29 mouse cellular contexts compared by ENCODE assay signal in the genomic region with DNA sequence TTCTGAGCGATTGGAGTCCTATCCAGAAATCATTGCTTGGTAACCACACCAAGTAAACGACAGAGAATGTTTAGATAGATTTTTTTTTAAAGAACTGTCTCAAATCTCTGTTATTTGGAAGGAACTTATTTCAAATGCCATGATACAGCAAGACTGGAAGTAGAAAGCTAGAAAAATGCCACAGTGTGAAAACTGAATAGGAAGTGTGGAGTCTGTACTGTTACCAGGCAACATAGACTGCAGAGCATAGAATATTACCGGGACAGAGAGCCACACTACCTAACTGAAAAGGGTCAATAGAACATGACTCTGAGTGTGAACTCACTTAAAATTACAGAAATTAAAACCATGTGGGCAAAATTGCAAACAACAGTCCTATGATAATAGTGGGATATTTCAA. TPM values are rescaled to one million over a fixed set of nuclear protein-coding genes. Genes with fewer than 3 reads are reported as not detected.
DNase-seq lines count a peak whose midpoint lies in the region; ATAC-seq and TF ChIP-seq lines count a peak whose summit lies in the region.
"Had no signal": no experiment of that assay in that cellular context is flagged by ENCODE, and none has a peak within 500 bp of the region (broad histone marks: within the 10 kb centered on the region; RNA-seq: fewer than 3 reads in every experiment).

No protein-coding gene starts in this region.

- no peak overlapping the region for H3K4me2 ChIP-seq in forebrain, postnatal 0 days (ENCODE audit: low read depth)
- H3K4me2 ChIP-seq in forebrain, embryonic 11.5 days (ENCODE audit: low read depth, low read length, severe bottlenecking), result no peak overlapping the region
- no peak overlapping the region for H3K4me2 ChIP-seq in midbrain, embryonic 16.5 days (ENCODE audit: low read length)
- no peak overlapping the region for H3K4me2 ChIP-seq in midbrain, postnatal 0 days (ENCODE audit: low read depth, low read length, poor library complexity, severe bottlenecking)
- H3K4me2 ChIP-seq: embryonic facial prominence, embryonic 13.5 days; embryonic facial prominence, embryonic 15.5 days had no signal

- H3K27ac ChIP-seq in forebrain, postnatal 0 days (ENCODE audit: low read depth, low read length), result no peak overlapping the region
- no peak overlapping the region for H3K27ac ChIP-seq in forebrain, embryonic 11.5 days (ENCODE audit: low read depth, low read length)
- no peak overlapping the region for H3K27ac ChIP-seq in midbrain, embryonic 16.5 days (ENCODE audit: low read length)
- H3K27ac ChIP-seq in midbrain, postnatal 0 days (ENCODE audit: low read depth, low read length), result no peak overlapping the region
- H3K27ac ChIP-seq: embryonic facial prominence, embryonic 13.5 days; embryonic facial prominence, embryonic 15.5 days; forebrain, embryonic 10.5 days had no signal

- peak; percentile 37 for DNase-seq in forebrain, postnatal 0 days
- DNase-seq in forebrain, embryonic 11.5 days (ENCODE audit: low spot score), result no peak
- peak; percentile 1 for DNase-seq in heart, adult 11 months
- DNase-seq in heart, adult 8-10 months (ENCODE audit: low spot score), result no peak
- DNase-seq in midbrain, postnatal 0 days (ENCODE audit: low spot score), result no peak
- no peak for DNase-seq in ovary, postnatal 10 days (ENCODE audit: low spot score)
- DNase-seq: adrenal gland, adult 8-10 months; adrenal gland, postnatal 14 days; adrenal gland, postnatal 36 days; B cell, adult 2 months; cerebellum, adult 11 months; cerebellum, adult 18-20 months; cerebellum, adult 8-10 months; cerebellum, adult 9-11 months; cerebellum, postnatal 14 days; cerebellum, postnatal 36 days; embryo, embryonic 11 days had no signal

- H3K9ac ChIP-seq in forebrain, postnatal 0 days, result no peak overlapping the region
- no peak overlapping the region for H3K9ac ChIP-seq in forebrain, embryonic 11.5 days (ENCODE audit: low read length)
- no peak overlapping the region for H3K9ac ChIP-seq in midbrain, embryonic 16.5 days (ENCODE audit: low read depth, low read length)
- no peak overlapping the region for H3K9ac ChIP-seq in midbrain, postnatal 0 days (replicated peaks; ENCODE audit: low read length, poor library complexity, severe bottlenecking)
- H3K9ac ChIP-seq: embryonic facial prominence, embryonic 13.5 days; embryonic facial prominence, embryonic 15.5 days had no signal

- H3K4me3 ChIP-seq in forebrain, postnatal 0 days (ENCODE audit: low read depth, low read length), result no peak overlapping the region
- no peak overlapping the region for H3K4me3 ChIP-seq in forebrain, embryonic 11.5 days (ENCODE audit: low read depth, low read length)
- H3K4me3 ChIP-seq in midbrain, embryonic 16.5 days (ENCODE audit: low read depth, low read length), result no peak overlapping the region
- no peak overlapping the region for H3K4me3 ChIP-seq in midbrain, postnatal 0 days (ENCODE audit: low read depth, low read length)
- H3K4me3 ChIP-seq: embryonic facial prominence, embryonic 13.5 days; embryonic facial prominence, embryonic 15.5 days; erythroblast, embryonic 14.5 days; forebrain, embryonic 10.5 days had no signal

- peak; percentile 79 for ATAC-seq in forebrain, postnatal 0 days
- no peak for ATAC-seq in forebrain, embryonic 11.5 days (replicated peaks; ENCODE audit: low FRiP score)
- ATAC-seq in midbrain, embryonic 16.5 days, result peak; percentile 64; the same call in 1 of the 2 replicates
- ATAC-seq in midbrain, postnatal 0 days (ENCODE audit: low FRiP score), result no peak
- ATAC-seq: activated CD4-positive, CD25-positive, alpha-beta regulatory T cell, adult 4 months; CD4-positive, CD25-positive, alpha-beta regulatory T cell, adult 4 months; forebrain, embryonic 14.5 days; forebrain, embryonic 16.5 days; Patski had no signal

- H3K4me1 ChIP-seq in forebrain, postnatal 0 days (ENCODE audit: insufficient read depth), result no peaks in the 10 kb centered on the region
- H3K4me1 ChIP-seq in forebrain, embryonic 11.5 days (replicated peaks; ENCODE audit: control insufficient read depth, insufficient read depth, low read length), result no peaks in the 10 kb centered on the region
- no peaks in the 10 kb centered on the region; the same call in 1 of the 2 replicates for H3K4me1 ChIP-seq in midbrain, embryonic 16.5 days (ENCODE audit: control insufficient read depth, insufficient read depth, low read length)
- no peaks in the 10 kb centered on the region for H3K4me1 ChIP-seq in midbrain, postnatal 0 days (ENCODE audit: insufficient read depth, low read length)
- H3K4me1 ChIP-seq: embryonic facial prominence, embryonic 13.5 days; embryonic facial prominence, embryonic 15.5 days; forebrain, embryonic 10.5 days had no signal

- H3K9me3 ChIP-seq in forebrain, postnatal 0 days (ENCODE audit: low read length), result no peaks in the 10 kb centered on the region
- no peaks in the 10 kb centered on the region for H3K9me3 ChIP-seq in forebrain, embryonic 11.5 days (ENCODE audit: control insufficient read depth, low read length)
- H3K9me3 ChIP-seq in midbrain, embryonic 16.5 days (replicated peaks; ENCODE audit: control insufficient read depth, low read length, poor library complexity, severe bottlenecking), result no peaks in the 10 kb centered on the region
- H3K9me3 ChIP-seq in midbrain, postnatal 0 days (ENCODE audit: low read length), result no peaks in the 10 kb centered on the region
- H3K9me3 ChIP-seq: embryonic facial prominence, embryonic 13.5 days; embryonic facial prominence, embryonic 15.5 days; forebrain, embryonic 10.5 days; G1E had no signal

- H3K36me3 ChIP-seq in forebrain, postnatal 0 days (ENCODE audit: insufficient read depth), result no peaks in the 10 kb centered on the region
- no peaks in the 10 kb centered on the region for H3K36me3 ChIP-seq in forebrain, embryonic 11.5 days (ENCODE audit: control insufficient read depth, insufficient read depth, low read length)
- no peaks in the 10 kb centered on the region for H3K36me3 ChIP-seq in midbrain, embryonic 16.5 days (ENCODE audit: control insufficient read depth, insufficient read depth, low read length)
- no peaks in the 10 kb centered on the region for H3K36me3 ChIP-seq in midbrain, postnatal 0 days (ENCODE audit: insufficient read depth, low read length)
- H3K36me3 ChIP-seq: embryonic facial prominence, embryonic 13.5 days; embryonic facial prominence, embryonic 15.5 days; forebrain, embryonic 10.5 days; G1E had no signal

- no peaks in the 10 kb centered on the region for H3K27me3 ChIP-seq in forebrain, postnatal 0 days (ENCODE audit: insufficient read depth, low read length)
- no peaks in the 10 kb centered on the region for H3K27me3 ChIP-seq in forebrain, embryonic 11.5 days (ENCODE audit: control insufficient read depth, insufficient read depth, low read length)
- H3K27me3 ChIP-seq in midbrain, embryonic 16.5 days (ENCODE audit: control insufficient read depth, insufficient read depth, low read depth, low read length), result no peaks in the 10 kb centered on the region
- H3K27me3 ChIP-seq in midbrain, postnatal 0 days (ENCODE audit: insufficient read depth, low read length), result no peaks in the 10 kb centered on the region
- H3K27me3 ChIP-seq: embryonic facial prominence, embryonic 13.5 days; embryonic facial prominence, embryonic 15.5 days; Patski had no signal

- 57% methylated on average over 3 of the region's 3 CpGs for WGBS in forebrain, postnatal 0 days
- 84% methylated on average over 3 of the region's 3 CpGs for WGBS in forebrain, embryonic 11.5 days
- 72% methylated on average over 3 of the region's 3 CpGs for WGBS in midbrain, embryonic 16.5 days
- 59% methylated on average over 3 of the region's 3 CpGs for WGBS in midbrain, postnatal 0 days

- no peak for TF ChIP-seq CTCF in forebrain, postnatal 0 days (IDR thresholded peaks at IDR 0.05; ENCODE audit: low read depth)
- TF ChIP-seq CTCF in midbrain, postnatal 0 days (IDR thresholded peaks at IDR 0.05), result no peak

RNA-seq across cellular contexts. Expression of a gene that starts 52.4 kb away (rescaled TPM):
- 115 and 159 TPM in 2 replicates for total RNA-seq in forebrain, postnatal 0 days (2014; rRNA removed)
- 12.6 and 13.6 TPM in 2 replicates for polyA plus RNA-seq in forebrain, postnatal 0 days (2015; fragmentation: Nextera tagmentation; extraction: Ambion mirVana)
- 1.3 and 1.7 TPM in 2 replicates for polyA plus RNA-seq in forebrain, embryonic 11.5 days (2014; fragmentation: Nextera tagmentation; extraction: Ambion mirVana)
- 1 to 10 TPM; 1.4 to 3.2 (median 2.0) TPM for total RNA-seq in heart, adult 8-10 months (2022)
- 9.9 and 10.9 TPM in 2 replicates for polyA plus RNA-seq in midbrain, embryonic 16.5 days (2015; fragmentation: Nextera tagmentation; extraction: Ambion mirVana)
- total RNA-seq in midbrain, postnatal 0 days (2014; rRNA removed), result 140 and 142 TPM in 2 replicates
- polyA plus RNA-seq in midbrain, postnatal 0 days (2015; fragmentation: Nextera tagmentation; extraction: Ambion mirVana), result 12.2 and 12.6 TPM in 2 replicates
- total RNA-seq: common myeloid progenitor, adult 5-6 weeks had no signal
- polyA plus RNA-seq: CD4-positive, CD25-positive, alpha-beta regulatory T cell, adult 4 months; G1E had no signal

Comparison
In these comparisons a context has a peak if more than half of its experiments do, and no peak if none do; other contexts are left out.
1. ATAC-seq: peak in forebrain, postnatal 0 days (single experiment) and midbrain, embryonic 16.5 days (single experiment); none in forebrain, embryonic 11.5 days (single experiment) and midbrain, postnatal 0 days (single experiment).
2. DNase-seq: peak in forebrain, postnatal 0 days (single experiment) and heart, adult 11 months (single experiment); none in forebrain, embryonic 11.5 days (single experiment), heart, adult 8-10 months (single experiment), midbrain, postnatal 0 days (single experiment) and ovary, postnatal 10 days (single experiment).